Mouse (Mus musculus): ENCODE results near the gene Nms. TPM values are rescaled to one million over a fixed set of nuclear protein-coding genes. Genes with fewer than 3 reads are reported as not detected.

Nms gene
- polyA plus RNA-seq (2014; fragmentation: Nextera tagmentation; extraction: Ambion mirVana), result 0.37 and 0.53 TPM in 2 replicates

GRCm38 (mm10) chr1:38938849-38939248, at the start of gene Nms:
Gene Nms (plus strand): TSS chr1:38939149.
- Histone ChIP-seq H3K27me3 (replicated peaks; ENCODE audit: control insufficient read depth, insufficient read depth, low read length) (no peaks in the 10 kb centered on the region), H3K9ac (ENCODE audit: low read length) (no peak within 1 kb of the TSS), H3K9me3 (replicated peaks; ENCODE audit: control insufficient read depth, low read length) (no peaks in the 10 kb centered on the region), H3K27ac (ENCODE audit: low read depth, low read length) (no peak within 1 kb of the TSS), H3K4me2 (ENCODE audit: low read length) (no peak within 1 kb of the TSS), H3K4me3 (ENCODE audit: low read depth, low read length) (no peak within 1 kb of the TSS), H3K36me3 (ENCODE audit: control insufficient read depth, insufficient read depth, low read length) (no peaks in the 10 kb centered on the region), H3K4me1 (ENCODE audit: control insufficient read depth, insufficient read depth, low read length) (no peaks in the 10 kb centered on the region)
- no peak for DNase-seq (ENCODE audit: low spot score)
- no peak for ATAC-seq
- 74% methylated on average over 6 of the region's 6 CpGs for WGBS

- H3K9ac ChIP-seq (ENCODE audit: low read length), result no peak overlapping the region
- H3K9me3 ChIP-seq (replicated peaks; ENCODE audit: control insufficient read depth, low read length), result no peaks in the 10 kb centered on the region
- peaks cover 8% of the 10 kb centered on the region; the same call in 1 of the 2 replicates for H3K36me3 ChIP-seq (ENCODE audit: control insufficient read depth, insufficient read depth, low read length)
- peaks cover 14% of the 10 kb centered on the region for H3K4me1 ChIP-seq (ENCODE audit: control insufficient read depth, insufficient read depth, low read length)
- DNase-seq (ENCODE audit: low spot score) (no peak), ATAC-seq (no peak)
- 94% methylated on average over 5 of the region's 5 CpGs for WGBS
- H3K4me2 ChIP-seq (ENCODE audit: low read length), result no peak overlapping the region
- H3K4me3 ChIP-seq (ENCODE audit: low read depth, low read length), result no peak overlapping the region
- no peaks in the 10 kb centered on the region for H3K27me3 ChIP-seq (replicated peaks; ENCODE audit: control insufficient read depth, insufficient read depth, low read length)
- no peak overlapping the region for H3K27ac ChIP-seq (ENCODE audit: low read depth, low read length)
Measured at GRCm38 (mm10) chr1:38891444-38891843, 47.5 kb upstream of the Nms start.

GRCm38 (mm10) chr1:38893081-38893480, 45.9 kb upstream of the Nms start:
- peaks cover 14% of the 10 kb centered on the region for H3K4me1 ChIP-seq (ENCODE audit: control insufficient read depth, insufficient read depth, low read length)
- H3K27ac ChIP-seq (ENCODE audit: low read depth, low read length), result peak overlapping the region; percentile 66; the same call in 1 of the 2 replicates
- ATAC-seq, result no peak
- H3K36me3 ChIP-seq (ENCODE audit: control insufficient read depth, insufficient read depth, low read length), result peaks cover 8% of the 10 kb centered on the region; the same call in 1 of the 2 replicates
- no peak overlapping the region for H3K4me3 ChIP-seq (ENCODE audit: low read depth, low read length)
- no peaks in the 10 kb centered on the region for H3K27me3 ChIP-seq (replicated peaks; ENCODE audit: control insufficient read depth, insufficient read depth, low read length)
- 30% methylated on average over 5 of the region's 5 CpGs for WGBS
- no peaks in the 10 kb centered on the region for H3K9me3 ChIP-seq (replicated peaks; ENCODE audit: control insufficient read depth, low read length)
- H3K9ac ChIP-seq (ENCODE audit: low read length), result peak overlapping the region; percentile 35; the same call in 1 of the 2 replicates
- peak; percentile 52 for DNase-seq (ENCODE audit: low spot score)
- no peak overlapping the region for H3K4me2 ChIP-seq (ENCODE audit: low read length)

GRCm38 (mm10) chr1:38897431-38898248, 41.3 kb upstream of the Nms start, which contains the start of gene Chst10:
Gene Chst10 (minus strand): TSS chr1:38898161.
- H3K27me3 ChIP-seq (replicated peaks; ENCODE audit: control insufficient read depth, insufficient read depth, low read length), result no peaks in the 10 kb centered on the region
- no peaks in the 10 kb centered on the region for H3K36me3 ChIP-seq (ENCODE audit: control insufficient read depth, insufficient read depth, low read length)
- H3K27ac ChIP-seq (ENCODE audit: low read depth, low read length), result peak within 1 kb of the TSS; percentile 90
- ATAC-seq (peak; percentile 95), DNase-seq (ENCODE audit: low spot score) (peak; percentile 91)
- H3K9ac ChIP-seq (ENCODE audit: low read length), result peak within 1 kb of the TSS; percentile 78
- no peaks in the 10 kb centered on the region for H3K9me3 ChIP-seq (replicated peaks; ENCODE audit: control insufficient read depth, low read length)
- peak within 1 kb of the TSS; percentile 67 for H3K4me3 ChIP-seq (ENCODE audit: low read depth, low read length)
- H3K4me2 ChIP-seq (ENCODE audit: low read length), result peak within 1 kb of the TSS; percentile 68
- peaks cover 14% of the 10 kb centered on the region for H3K4me1 ChIP-seq (ENCODE audit: control insufficient read depth, insufficient read depth, low read length)
- 1% methylated on average over 67 of the region's 67 CpGs for WGBS

GRCm38 (mm10) chr1:38902571-38902970, 36.4 kb upstream of the Nms start:
- H3K9me3 ChIP-seq (replicated peaks; ENCODE audit: control insufficient read depth, low read length), result no peaks in the 10 kb centered on the region
- no peaks in the 10 kb centered on the region for H3K4me1 ChIP-seq (ENCODE audit: control insufficient read depth, insufficient read depth, low read length)
- H3K4me3 ChIP-seq (ENCODE audit: low read depth, low read length), result no peak overlapping the region
- no peaks in the 10 kb centered on the region for H3K36me3 ChIP-seq (ENCODE audit: control insufficient read depth, insufficient read depth, low read length)
- 66% methylated on average over 5 of the region's 5 CpGs for WGBS
- no peak overlapping the region for H3K27ac ChIP-seq (ENCODE audit: low read depth, low read length)
- ATAC-seq (no peak), DNase-seq (ENCODE audit: low spot score) (no peak)
- H3K9ac ChIP-seq (ENCODE audit: low read length), result no peak overlapping the region
- H3K4me2 ChIP-seq (ENCODE audit: low read length), result no peak overlapping the region
- no peaks in the 10 kb centered on the region for H3K27me3 ChIP-seq (replicated peaks; ENCODE audit: control insufficient read depth, insufficient read depth, low read length)

GRCm38 (mm10) chr1:38903985-38904384, 35.0 kb upstream of the Nms start:
- H3K27ac ChIP-seq (ENCODE audit: low read depth, low read length), result no peak overlapping the region
- H3K4me3 ChIP-seq (ENCODE audit: low read depth, low read length), result no peak overlapping the region
- ATAC-seq (no peak), DNase-seq (ENCODE audit: low spot score) (no peak)
- no peaks in the 10 kb centered on the region for H3K27me3 ChIP-seq (replicated peaks; ENCODE audit: control insufficient read depth, insufficient read depth, low read length)
- no peak overlapping the region for H3K9ac ChIP-seq (ENCODE audit: low read length)
- no peaks in the 10 kb centered on the region for H3K9me3 ChIP-seq (replicated peaks; ENCODE audit: control insufficient read depth, low read length)
- WGBS, result 73% methylated on average over 2 of the region's 2 CpGs
- no peaks in the 10 kb centered on the region for H3K36me3 ChIP-seq (ENCODE audit: control insufficient read depth, insufficient read depth, low read length)
- no peak overlapping the region for H3K4me2 ChIP-seq (ENCODE audit: low read length)
- no peaks in the 10 kb centered on the region for H3K4me1 ChIP-seq (ENCODE audit: control insufficient read depth, insufficient read depth, low read length)

GRCm38 (mm10) chr1:38928996-38929395, 10.0 kb upstream of the Nms start:
- ATAC-seq, result no peak
- Histone ChIP-seq H3K9ac (ENCODE audit: low read length) (no peak overlapping the region), H3K36me3 (ENCODE audit: control insufficient read depth, insufficient read depth, low read length) (no peaks in the 10 kb centered on the region), H3K4me3 (ENCODE audit: low read depth, low read length) (no peak overlapping the region), H3K4me2 (ENCODE audit: low read length) (no peak overlapping the region), H3K27ac (ENCODE audit: low read depth, low read length) (no peak overlapping the region), H3K27me3 (replicated peaks; ENCODE audit: control insufficient read depth, insufficient read depth, low read length) (no peaks in the 10 kb centered on the region), H3K9me3 (replicated peaks; ENCODE audit: control insufficient read depth, low read length) (no peaks in the 10 kb centered on the region), H3K4me1 (ENCODE audit: control insufficient read depth, insufficient read depth, low read length) (no peaks in the 10 kb centered on the region)
- DNase-seq (ENCODE audit: low spot score), result peak; percentile 2
- WGBS, result 90% methylated on average over 4 of the region's 4 CpGs

- Histone ChIP-seq H3K27ac (ENCODE audit: low read depth, low read length) (no peak overlapping the region), H3K4me1 (ENCODE audit: control insufficient read depth, insufficient read depth, low read length) (no peaks in the 10 kb centered on the region), H3K4me3 (ENCODE audit: low read depth, low read length) (no peak overlapping the region), H3K27me3 (replicated peaks; ENCODE audit: control insufficient read depth, insufficient read depth, low read length) (no peaks in the 10 kb centered on the region), H3K4me2 (ENCODE audit: low read length) (no peak overlapping the region), H3K36me3 (ENCODE audit: control insufficient read depth, insufficient read depth, low read length) (no peaks in the 10 kb centered on the region), H3K9ac (ENCODE audit: low read length) (no peak overlapping the region), H3K9me3 (replicated peaks; ENCODE audit: control insufficient read depth, low read length) (no peaks in the 10 kb centered on the region)
- DNase-seq (ENCODE audit: low spot score), result peak; percentile 23
- no peak for ATAC-seq
- 65% methylated on average over 4 of the region's 4 CpGs for WGBS
Measured at GRCm38 (mm10) chr1:38929468-38929867, 9.5 kb upstream of the Nms start.

GRCm38 (mm10) chr1:38930767-38931166, 8.2 kb upstream of the Nms start:
- Histone ChIP-seq H3K27ac (ENCODE audit: low read depth, low read length) (no peak overlapping the region), H3K36me3 (ENCODE audit: control insufficient read depth, insufficient read depth, low read length) (no peaks in the 10 kb centered on the region), H3K9me3 (replicated peaks; ENCODE audit: control insufficient read depth, low read length) (no peaks in the 10 kb centered on the region), H3K4me3 (ENCODE audit: low read depth, low read length) (no peak overlapping the region), H3K27me3 (replicated peaks; ENCODE audit: control insufficient read depth, insufficient read depth, low read length) (no peaks in the 10 kb centered on the region), H3K4me1 (ENCODE audit: control insufficient read depth, insufficient read depth, low read length) (no peaks in the 10 kb centered on the region), H3K4me2 (ENCODE audit: low read length) (no peak overlapping the region), H3K9ac (ENCODE audit: low read length) (no peak overlapping the region)
- DNase-seq (ENCODE audit: low spot score), result no peak
- no peak for ATAC-seq
- WGBS, result 70% methylated on average over 8 of the region's 8 CpGs
